Mouse (Mus musculus) erythroblast, embryonic 14.5 days (primary cell): ENCODE measurements around the gene Fmod.

ENCODE experiments used
- GATA1 ChIP-seq: IDR thresholded peaks from 2 replicates; pipeline ENCODE4 v1.6.1; 2012; ENCODE audit warnings: low read length, inconsistent platforms, mixed read lengths
- TAL1 ChIP-seq: IDR thresholded peaks from 3 replicates; pipeline ENCODE4 v1.6.1; 2012; ENCODE audit warnings: low read length, inconsistent platforms, mixed read lengths

DNA sequence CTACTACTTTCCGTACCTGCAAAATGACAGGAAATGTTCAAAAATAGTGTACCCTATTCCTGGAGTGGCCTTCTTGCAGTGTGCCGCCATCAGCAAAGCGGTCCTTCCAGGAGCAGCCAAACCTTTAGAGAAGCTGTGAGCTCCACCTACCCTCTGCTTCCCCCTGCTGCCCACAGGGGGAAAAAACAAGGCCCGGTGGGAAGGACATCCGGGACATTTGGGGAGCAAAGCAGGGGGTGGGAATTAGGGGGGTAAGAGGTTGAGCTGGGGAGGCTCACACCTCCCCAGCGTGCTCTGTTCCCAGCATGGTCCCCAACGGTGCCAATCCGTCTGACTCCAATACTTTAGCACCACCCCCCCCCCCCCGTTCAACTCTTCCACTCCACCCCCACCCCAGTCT is 8.9 kb downstream of the Fmod start:
- no peak for TF ChIP-seq TAL1
- TF ChIP-seq GATA1: no peak
